Mouse (Mus musculus) heart, postnatal 0 days (tissue): ENCODE measurements around the gene Frmd4b. TPM values are rescaled to one million over a fixed set of nuclear protein-coding genes. Genes with fewer than 3 reads are reported as not detected.

Source experiments
- ATAC-seq: fragments of 200-750 bp; cut with Nextera tagmentation; 2 replicates; pipeline ENCODE4 v1.8.0; 2017; ENCODE audit warnings: low read depth, moderate number of reproducible peaks, moderate library complexity; ENCODE audit not compliant: insufficient read depth
- DNase-seq: peaks from one replicate; pipeline ENCODE4 v3.0.0-alpha.2; 2016; ENCODE audit warnings: low spot score
- H3K27ac ChIP-seq: fragments of 300-500 bp; sonication (generic); 2 replicates; pipeline ENCODE4 v1.5.1; 2014; ENCODE audit warnings: low read depth, mild to moderate bottlenecking
- H3K27me3 ChIP-seq: fragments of 300-500 bp; sonication (generic); 2 replicates; pipeline ENCODE4 v1.6.1; 2014; ENCODE audit warnings: low read length, mixed read lengths; ENCODE audit not compliant: control insufficient read depth, insufficient read depth
- H3K36me3 ChIP-seq: fragments of 300-500 bp; sonication (generic); replicated peaks from 2 replicates; pipeline ENCODE4 v1.6.1; 2014; ENCODE audit warnings: low read length, mixed read lengths; ENCODE audit not compliant: control insufficient read depth, insufficient read depth
- H3K4me1 ChIP-seq: fragments of 300-500 bp; sonication (generic); 2 replicates; pipeline ENCODE4 v1.6.1; 2014; ENCODE audit warnings: antibody characterized with exemption; ENCODE audit not compliant: control insufficient read depth, insufficient read depth
- H3K4me2 ChIP-seq: fragments of 300-500 bp; sonication (generic); 2 replicates; pipeline ENCODE4 v1.6.1; 2014; ENCODE audit warnings: low read depth, mild to moderate bottlenecking, low read length, moderate library complexity
- H3K4me3 ChIP-seq: fragments of 300-500 bp; sonication (generic); 2 replicates; pipeline ENCODE4 v1.5.1; 2014; ENCODE audit warnings: low read depth, low read length
- H3K9ac ChIP-seq: fragments of 300-500 bp; sonication (generic); replicated peaks from 2 replicates; pipeline ENCODE4 v1.6.1; 2014; ENCODE audit warnings: low read depth, low read length, mixed read lengths
- H3K9me3 ChIP-seq: fragments of 300-500 bp; sonication (generic); replicated peaks from 2 replicates; pipeline ENCODE4 v1.6.1; 2016; ENCODE audit warnings: low read length; ENCODE audit not compliant: control insufficient read depth
- CTCF ChIP-seq: IDR thresholded peaks from 2 replicates; pipeline ENCODE4 v1.5.1; 2016; ENCODE audit warnings: antibody characterized with exemption, control low read depth, low read depth
- EP300 ChIP-seq: IDR thresholded peaks from 2 replicates; pipeline ENCODE4 v1.6.1; 2016; ENCODE audit warnings: antibody characterized with exemption, low read depth
- WGBS: fragments of 180-500 bp; shearing (Covaris S2); extraction: QIAGEN DNeasy Blood & Tissue Kit; methylation state at CpG from one replicate; pipeline ENCODE4 v1.1.7; 2014; 5-methylcytosine and 5-hydroxymethylcytosine counted together
- polyA plus RNA-seq: library from polyadenylated mRNA; unstranded; fragments of >200 nt; fragmentation: Nextera tagmentation; extraction: Ambion mirVana; gene quantifications from 2 replicates; pipeline ENCODE4 v1.2.1, GENCODE M21; 2015
- total RNA-seq: library from RNA; depleted of rRNA; stranded (reverse); fragments of >200 nt; gene quantifications from 2 replicates; pipeline ENCODE4 v1.2.3, GENCODE M21; 2014; ENCODE audit warnings: low replicate concordance

Gene Frmd4b
- total and polyA plus RNA-seq, 2 experiments from 2014 or later = 6.2 to 19.0 TPM

- DNase-seq (no peak), ATAC-seq (no peak)
- H3K36me3 ChIP-seq = no peaks in the 10 kb centered on the region; the same call in 1 of the 2 replicates
- no peak overlapping the region for H3K4me3 ChIP-seq
- WGBS = 86% methylated on average over 4 of the region's 4 CpGs
- H3K27ac ChIP-seq = no peak overlapping the region
- H3K4me1 ChIP-seq = 0 out of 2 replicates have a peak, but pooled peaks cover 3% of the 10 kb centered on the region
- H3K4me2 ChIP-seq = no peak overlapping the region
- no peaks in the 10 kb centered on the region for H3K9me3 ChIP-seq
- H3K9ac ChIP-seq = no peak overlapping the region
- TF ChIP-seq CTCF = no peak
- TF ChIP-seq EP300 = no peak
- H3K27me3 ChIP-seq = no peaks in the 10 kb centered on the region
Measured at GRCm38 (mm10) chr6:97323951-97324350, 293.4 kb downstream of the Frmd4b start.

- no peaks in the 10 kb centered on the region for H3K9me3 ChIP-seq
- no peaks in the 10 kb centered on the region; the same call in 1 of the 2 replicates for H3K36me3 ChIP-seq
- H3K27me3 ChIP-seq = no peaks in the 10 kb centered on the region
- TF ChIP-seq CTCF (no peak), EP300 (no peak)
- no peak overlapping the region for H3K4me3 ChIP-seq
- no peak overlapping the region for H3K4me2 ChIP-seq
- 67% methylated on average over 12 of the region's 12 CpGs for WGBS
- ATAC-seq = no peak
- H3K27ac ChIP-seq = no peak overlapping the region; the same call in 1 of the 2 replicates
- H3K4me1 ChIP-seq = 0 out of 2 replicates have a peak, but pooled peaks cover 3% of the 10 kb centered on the region
- H3K9ac ChIP-seq = no peak overlapping the region
- DNase-seq = no peak
Measured at GRCm38 (mm10) chr6:97322126-97322525, 295.2 kb downstream of the Frmd4b start.

DNA sequence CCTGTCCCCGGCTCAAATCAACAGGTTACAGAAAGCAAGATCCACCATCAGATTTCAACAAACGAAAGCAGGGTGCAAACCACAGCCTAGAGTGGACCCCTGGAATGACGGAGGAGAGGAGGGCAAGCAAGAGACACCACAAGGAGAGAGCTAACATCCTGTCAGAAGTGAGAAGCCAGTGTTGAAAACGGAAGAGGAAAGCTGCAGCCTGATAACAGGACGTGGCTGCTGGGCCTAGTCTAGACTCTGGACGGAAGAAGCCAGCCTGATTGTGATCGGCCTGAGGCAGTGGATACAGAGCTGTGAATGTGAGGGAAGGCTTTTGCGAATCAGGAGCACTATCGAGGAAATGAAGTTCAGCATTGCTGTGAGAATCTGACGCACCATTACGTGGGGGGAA lies 296.2 kb downstream of the Frmd4b start:
- Histone ChIP-seq H3K9me3 (no peaks in the 10 kb centered on the region), H3K4me3 (no peak overlapping the region), H3K27me3 (no peaks in the 10 kb centered on the region), H3K4me2 (no peak overlapping the region), H3K9ac (no peak overlapping the region), H3K36me3 (no peaks in the 10 kb centered on the region; the same call in 1 of the 2 replicates), H3K27ac (peak overlapping the region; percentile 2), H3K4me1 (0 out of 2 replicates have a peak, but pooled peaks cover 3% of the 10 kb centered on the region)
- DNase-seq (peak; percentile 25), ATAC-seq (peak; percentile 27; the same call in 1 of the 2 replicates)
- TF ChIP-seq CTCF (no peak), EP300 (no peak)
- WGBS = 38% methylated on average over 11 of the region's 11 CpGs

DNA sequence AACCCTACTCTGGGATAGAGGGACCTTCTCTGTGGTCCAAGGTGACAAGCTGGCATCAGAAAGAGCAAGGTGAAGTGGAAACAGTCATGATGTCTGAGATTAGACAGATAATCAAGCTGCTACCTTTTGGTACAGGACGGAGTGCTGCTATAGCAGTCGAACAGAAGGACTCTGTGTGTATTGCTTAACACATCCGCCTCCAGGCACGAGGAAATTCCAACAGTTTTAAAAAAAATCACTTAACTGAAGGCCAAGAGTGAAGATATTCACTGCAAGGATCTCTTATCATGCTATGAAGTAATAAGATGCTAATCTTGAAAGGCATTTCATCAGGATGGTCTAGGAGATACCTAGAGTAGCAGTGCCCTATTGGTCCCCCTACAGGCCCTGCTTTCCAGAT lies 298.3 kb downstream of the Frmd4b start:
- Histone ChIP-seq H3K9me3 (no peaks in the 10 kb centered on the region), H3K27me3 (no peaks in the 10 kb centered on the region), H3K4me2 (no peak overlapping the region), H3K4me1 (0 out of 2 replicates have a peak, but pooled peaks cover 3% of the 10 kb centered on the region), H3K4me3 (no peak overlapping the region), H3K9ac (no peak overlapping the region), H3K36me3 (no peaks in the 10 kb centered on the region), H3K27ac (no peak overlapping the region)
- ATAC-seq = no peak
- TF ChIP-seq CTCF (no peak), EP300 (no peak)
- no peak for DNase-seq
- 76% methylated on average over 4 of the region's 4 CpGs for WGBS

- H3K36me3 ChIP-seq = no peaks in the 10 kb centered on the region
- TF ChIP-seq CTCF (no peak), EP300 (no peak)
- H3K4me1 ChIP-seq = peaks cover 3% of the 10 kb centered on the region
- no peak for ATAC-seq
- H3K9me3 ChIP-seq = no peaks in the 10 kb centered on the region
- H3K4me2 ChIP-seq = no peak overlapping the region
- no peak overlapping the region for H3K9ac ChIP-seq
- H3K4me3 ChIP-seq = no peak overlapping the region
- H3K27me3 ChIP-seq = no peaks in the 10 kb centered on the region
- 94% methylated on average over 3 of the region's 3 CpGs for WGBS
- DNase-seq = no peak
- H3K27ac ChIP-seq = no peak overlapping the region
Measured at GRCm38 (mm10) chr6:97317956-97318355, 299.4 kb downstream of the Frmd4b start.

DNA sequence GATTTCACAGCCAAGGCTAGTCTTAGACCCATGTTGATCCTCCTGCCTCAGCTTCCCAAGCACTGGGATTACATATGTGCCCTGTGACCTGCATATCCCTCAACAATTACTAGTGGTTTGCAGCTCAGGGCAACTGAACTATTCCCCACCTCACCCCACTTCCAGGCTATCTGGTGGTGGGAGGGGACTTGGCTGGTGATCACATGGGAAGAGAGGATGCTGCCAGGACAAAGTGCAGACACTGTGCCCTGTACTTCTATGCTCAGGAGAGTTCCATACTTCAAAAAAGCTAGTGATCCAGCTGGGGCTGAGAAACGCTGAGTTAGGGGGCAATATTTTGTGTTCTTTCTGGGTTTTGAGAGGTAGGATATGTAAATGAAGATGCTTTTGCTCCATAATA lies 300.6 kb downstream of the Frmd4b start:
- no peak overlapping the region for H3K27ac ChIP-seq
- H3K36me3 ChIP-seq = no peaks in the 10 kb centered on the region
- peaks cover 3% of the 10 kb centered on the region for H3K4me1 ChIP-seq
- no peak for ATAC-seq
- no peak for TF ChIP-seq EP300
- no peak for TF ChIP-seq CTCF
- no peak overlapping the region for H3K4me2 ChIP-seq
- no peak for DNase-seq
- 71% methylated on average over 1 of the region's 1 CpGs for WGBS
- H3K9ac ChIP-seq = no peak overlapping the region
- H3K9me3 ChIP-seq = no peaks in the 10 kb centered on the region
- H3K27me3 ChIP-seq = no peaks in the 10 kb centered on the region
- H3K4me3 ChIP-seq = no peak overlapping the region
